Mouse (Mus musculus): ENCODE results near the gene Adgrf2. TPM values are rescaled to one million over a fixed set of nuclear protein-coding genes. Genes with fewer than 3 reads are reported as not detected.

Gene Adgrf2
- polyA plus RNA-seq (2012; rRNA removed), result 0.16 and 0.18 TPM in 2 replicates

DNA sequence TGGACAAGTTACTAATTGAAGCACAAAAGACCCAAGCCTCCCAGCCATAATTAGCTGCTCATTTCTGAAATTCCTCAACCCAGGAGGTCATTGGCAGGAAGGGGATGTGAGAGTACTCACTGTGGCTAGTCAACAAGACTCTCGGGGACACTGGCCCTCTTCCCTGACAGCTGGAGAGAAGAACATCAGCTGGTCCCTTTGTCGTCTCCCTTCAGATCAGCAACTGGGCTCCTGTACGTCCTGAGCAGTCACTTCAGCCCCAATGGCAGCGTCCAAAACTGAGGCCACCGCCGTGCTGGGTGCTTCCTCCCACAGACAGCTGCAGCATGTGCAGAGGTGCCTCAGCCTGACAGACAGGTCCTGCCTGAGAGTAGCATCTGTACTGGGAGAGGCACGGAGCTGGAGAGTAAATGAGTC, at the start of gene Adgrf2:
TSS of gene Adgrf2 (minus strand) at position 379 of the 417 bp plus-strand sequence.
- no peak for DNase-seq (ENCODE audit: low spot score)

DNA sequence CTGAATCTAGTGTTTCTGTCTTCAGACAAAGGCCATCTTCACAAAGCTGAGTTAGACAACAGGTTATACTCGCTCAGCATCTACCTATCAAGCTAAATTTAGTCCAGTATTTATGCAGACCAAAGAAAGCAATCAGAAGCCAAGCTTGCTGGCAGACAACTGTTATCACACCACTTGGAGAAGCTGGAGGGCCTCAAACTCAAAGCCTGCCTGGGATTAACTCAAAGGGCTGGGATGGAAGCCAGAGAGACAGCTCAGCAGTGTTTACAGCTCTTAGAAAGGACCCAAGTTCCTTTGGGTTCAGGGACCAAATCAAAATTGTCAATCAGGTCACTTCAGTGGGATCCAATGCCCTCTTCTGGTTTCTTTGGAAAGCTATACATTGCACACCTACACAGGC, 48.8 kb upstream of the Adgrf2 start:
- no peak for DNase-seq (ENCODE audit: low spot score)

DNA sequence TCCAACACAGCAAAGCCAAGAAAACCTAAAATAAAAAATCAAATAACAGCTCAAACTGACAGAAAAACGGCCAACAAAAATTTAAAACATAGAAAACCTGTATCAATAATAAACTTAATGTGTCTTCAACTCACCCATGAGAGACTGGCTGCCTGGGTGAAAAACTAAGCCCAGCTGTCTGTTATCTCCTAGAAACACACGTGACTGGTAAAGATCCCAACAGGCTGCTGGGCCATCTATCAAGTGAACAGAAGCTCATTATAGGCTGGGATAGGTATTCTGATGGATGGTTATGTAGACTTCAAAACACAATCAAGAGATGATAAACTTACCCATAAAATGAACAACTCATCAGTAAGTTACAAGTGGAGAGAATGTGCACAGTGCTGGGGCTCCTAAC, 47.7 kb upstream of the Adgrf2 start:
- DNase-seq (ENCODE audit: low spot score), result no peak

DNA sequence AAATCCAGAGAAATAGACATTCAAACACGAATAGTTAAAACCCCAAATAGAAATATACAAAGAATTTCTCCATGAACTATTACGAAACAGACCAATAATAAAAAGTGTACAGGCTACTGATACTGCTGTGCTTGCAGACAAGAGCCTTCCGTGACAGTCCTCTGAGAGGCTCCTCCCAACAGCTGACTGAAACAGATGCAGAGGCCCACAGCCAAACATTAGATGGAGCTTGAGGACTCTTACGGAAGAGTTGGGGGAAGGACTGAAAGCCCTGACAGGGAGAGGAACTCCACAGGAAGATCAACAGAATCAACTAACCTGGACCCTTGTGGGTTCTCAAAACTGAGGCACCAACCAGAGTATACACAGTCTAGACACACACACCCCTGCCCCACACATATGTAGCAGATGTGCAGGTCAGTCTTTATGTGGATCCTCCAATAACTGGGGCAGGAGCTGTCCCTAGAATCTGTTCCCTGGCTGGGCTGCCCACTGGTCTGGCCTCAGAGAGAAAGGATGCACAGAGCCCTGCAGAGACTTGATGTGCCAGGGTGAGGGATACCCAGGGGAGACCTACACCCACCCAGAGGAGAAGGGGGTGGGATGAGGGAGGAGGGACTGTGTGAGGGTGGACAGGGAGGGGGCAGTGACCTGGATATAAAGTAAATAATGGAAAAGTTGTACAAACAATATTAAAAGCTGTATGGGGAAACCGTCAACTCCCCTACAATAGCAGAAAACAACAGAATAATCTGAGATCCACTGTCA, 46.9 kb upstream of the Adgrf2 start:
- DNase-seq (ENCODE audit: low spot score), result no peak

DNA sequence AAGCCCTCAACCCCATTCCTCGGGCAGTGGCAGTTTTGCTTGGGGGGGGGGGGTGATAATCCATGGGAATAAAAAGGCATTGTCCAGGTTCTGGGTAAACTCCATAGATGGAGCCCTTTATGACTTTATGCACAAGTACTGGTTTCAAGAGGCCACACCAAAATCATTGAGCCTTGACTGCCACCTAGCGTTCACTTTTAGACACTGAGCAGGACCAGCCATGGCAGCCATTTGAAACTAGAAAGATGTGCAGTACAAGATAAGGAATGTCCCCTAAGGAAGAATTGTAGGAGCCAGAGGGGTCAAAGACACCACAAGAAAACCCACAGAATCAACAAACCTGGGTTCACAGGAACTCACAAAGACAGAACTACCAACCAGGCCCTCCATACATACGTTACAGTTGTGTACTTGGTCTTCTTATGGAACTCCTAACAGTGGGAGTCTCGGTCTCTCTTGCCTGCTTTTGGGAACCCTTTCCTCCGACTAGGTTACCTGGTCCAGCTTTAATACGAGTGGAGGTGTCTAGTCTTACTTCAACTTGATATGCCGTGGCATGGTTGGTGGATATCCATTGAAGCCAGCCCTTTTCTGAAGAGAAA, 40.3 kb upstream of the Adgrf2 start:
- no peak for DNase-seq (ENCODE audit: low spot score)

DNA sequence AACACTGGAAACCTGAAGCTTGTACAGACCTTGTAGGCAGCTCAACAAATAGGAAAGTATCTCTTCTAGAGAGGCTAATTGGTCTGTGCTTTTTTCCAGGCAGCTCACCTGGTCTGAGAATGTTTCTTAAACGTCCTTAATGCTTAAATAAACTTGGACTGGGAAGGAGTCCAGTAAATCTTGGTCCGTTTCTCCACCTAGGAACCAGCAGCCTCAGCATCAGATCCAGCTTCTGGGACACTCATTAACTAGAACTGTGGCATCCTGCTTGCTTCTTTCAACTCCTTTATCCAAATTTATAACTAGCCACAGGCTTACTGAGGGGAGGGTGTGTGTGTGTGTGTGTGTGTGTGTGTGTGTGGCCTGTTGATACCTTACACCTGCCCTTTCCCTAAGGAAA, 11.8 kb upstream of the Adgrf2 start:
- no peak for DNase-seq (ENCODE audit: low spot score)

DNA sequence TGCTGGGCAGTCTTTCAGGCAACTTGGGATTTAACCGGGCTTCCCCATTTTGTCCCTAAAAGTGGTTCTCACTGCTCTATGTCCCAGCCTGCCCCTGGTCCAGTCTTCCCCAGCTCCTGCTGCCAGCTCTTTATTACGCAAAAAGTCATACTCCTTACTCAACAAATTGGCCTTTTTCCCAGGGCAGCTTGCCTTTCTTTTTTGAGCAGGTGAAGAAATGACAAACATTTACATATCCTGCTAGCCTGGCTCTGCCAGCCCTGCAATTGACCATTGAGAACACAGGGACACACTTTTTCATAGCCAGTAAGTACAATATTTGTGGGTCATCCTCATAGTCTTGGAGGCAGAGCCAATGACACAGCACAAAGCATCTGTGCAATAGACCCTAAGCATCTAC, 10.2 kb upstream of the Adgrf2 start:
- no peak for DNase-seq (ENCODE audit: low spot score)

DNA sequence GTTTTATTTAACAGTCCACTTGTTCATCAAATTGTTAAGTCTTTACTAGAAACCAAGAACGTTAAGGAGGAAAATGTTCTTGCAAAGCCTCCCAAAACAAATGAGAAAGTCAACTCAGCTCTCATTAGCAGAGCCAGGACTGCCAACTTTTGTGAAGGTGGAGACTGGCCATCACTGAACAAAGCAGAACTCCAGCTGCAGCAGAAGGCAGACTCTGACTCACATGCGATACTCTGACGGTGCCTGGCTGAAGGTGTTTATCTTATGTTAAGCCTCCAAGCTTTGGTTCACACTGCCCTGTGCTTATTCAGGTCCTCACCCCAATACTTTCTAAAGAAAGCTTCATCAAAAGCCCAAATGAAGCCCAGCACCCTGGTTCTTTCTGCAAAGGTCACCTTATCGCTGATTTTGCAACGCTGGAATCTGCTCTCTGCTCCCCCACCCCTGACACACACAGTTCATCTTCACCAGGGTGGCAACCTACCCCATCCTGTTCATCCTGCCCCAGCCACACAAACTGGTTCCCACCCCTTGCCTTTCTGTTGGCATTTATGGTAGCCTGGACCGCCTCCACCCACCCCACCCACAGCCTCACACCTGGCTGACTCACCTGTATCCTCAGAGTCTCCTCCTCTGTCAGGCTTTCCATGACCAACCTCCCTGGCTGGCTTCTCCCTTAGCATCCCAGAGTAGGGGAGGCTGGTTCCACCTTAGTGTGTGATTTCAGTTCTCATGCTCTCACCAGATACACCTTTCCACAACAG, 3.9 kb upstream of the Adgrf2 start:
- no peak for DNase-seq (ENCODE audit: low spot score)

DNA sequence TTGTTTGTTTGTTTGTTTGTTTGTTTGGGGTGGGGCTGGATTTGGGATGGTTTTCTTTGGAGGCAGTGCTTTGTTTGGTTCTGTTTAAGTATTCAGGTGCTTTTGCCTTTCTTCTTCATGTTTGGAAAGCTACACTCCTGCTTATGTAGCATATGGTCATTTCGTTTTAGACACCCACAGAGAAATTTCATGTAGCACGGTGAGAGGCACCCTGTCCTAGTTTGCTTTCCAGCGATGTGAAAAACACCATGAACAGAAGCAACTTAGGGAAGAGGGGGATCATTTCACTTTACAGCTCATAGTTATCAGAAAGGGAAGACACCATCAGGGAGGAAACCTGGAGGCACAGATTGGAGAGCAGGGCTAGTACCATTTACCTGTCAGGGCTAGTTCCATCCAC, 844 bp upstream of the Adgrf2 start:
- no peak for DNase-seq (ENCODE audit: low spot score)

DNA sequence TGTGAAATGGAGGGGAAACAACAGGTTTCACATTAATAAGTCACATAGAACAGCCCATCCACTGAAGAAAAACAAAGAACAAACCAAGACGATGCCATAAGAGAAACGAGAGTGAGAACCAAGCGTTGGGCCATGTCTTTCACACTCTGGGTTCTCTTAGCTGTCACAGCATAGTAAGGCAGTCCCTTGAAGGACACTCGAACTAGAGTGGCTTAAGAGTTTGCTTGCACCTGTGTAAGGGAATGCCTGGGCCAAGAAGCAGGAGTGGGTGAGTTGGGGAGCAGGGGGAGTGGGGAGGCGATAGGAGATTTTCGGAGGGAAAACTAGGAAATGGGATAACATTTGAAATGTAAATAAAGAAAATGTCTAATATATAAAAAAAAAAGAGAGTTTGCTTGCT, 3.2 kb downstream of the Adgrf2 start:
- no peak for DNase-seq (ENCODE audit: low spot score)

DNA sequence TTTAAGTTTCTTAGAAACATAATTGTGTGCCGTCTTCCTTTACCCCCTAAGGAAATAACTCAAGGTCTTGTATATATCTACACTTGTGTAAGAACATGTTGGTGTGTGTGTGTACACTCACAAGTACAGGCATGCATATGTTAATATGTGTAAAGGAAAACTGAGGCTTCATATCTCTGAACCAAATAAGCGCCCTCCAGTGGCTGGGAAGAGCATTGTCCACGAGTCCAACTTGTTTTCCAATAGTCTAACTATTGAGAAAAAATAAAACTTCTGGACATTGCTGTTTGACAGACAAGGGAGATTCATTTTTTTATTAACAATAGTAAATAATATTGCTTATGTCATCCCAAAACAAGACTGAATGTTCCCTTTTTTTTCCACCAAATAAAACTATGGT, 24.8 kb downstream of the Adgrf2 start:
- no peak for DNase-seq (ENCODE audit: low spot score)

DNA sequence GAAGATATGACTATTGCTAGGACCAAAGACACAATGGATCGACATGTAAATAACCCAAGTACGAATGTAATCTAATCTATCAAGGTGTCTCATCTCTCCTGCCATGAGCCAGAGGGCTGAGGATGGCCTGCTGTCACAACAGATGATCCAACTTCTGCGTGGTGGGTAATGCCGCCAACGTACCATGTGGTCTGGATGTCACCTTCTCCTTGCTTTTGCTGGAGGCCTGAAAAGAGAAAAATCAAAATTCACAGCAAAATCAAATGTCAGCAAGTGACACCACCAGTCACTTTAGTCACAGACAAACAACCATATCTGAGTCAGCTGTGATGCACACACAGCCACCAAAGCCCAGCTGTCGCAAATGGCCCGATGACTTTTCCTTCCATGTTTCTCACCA, 27.0 kb downstream of the Adgrf2 start:
- no peak for DNase-seq (ENCODE audit: low spot score)

DNA sequence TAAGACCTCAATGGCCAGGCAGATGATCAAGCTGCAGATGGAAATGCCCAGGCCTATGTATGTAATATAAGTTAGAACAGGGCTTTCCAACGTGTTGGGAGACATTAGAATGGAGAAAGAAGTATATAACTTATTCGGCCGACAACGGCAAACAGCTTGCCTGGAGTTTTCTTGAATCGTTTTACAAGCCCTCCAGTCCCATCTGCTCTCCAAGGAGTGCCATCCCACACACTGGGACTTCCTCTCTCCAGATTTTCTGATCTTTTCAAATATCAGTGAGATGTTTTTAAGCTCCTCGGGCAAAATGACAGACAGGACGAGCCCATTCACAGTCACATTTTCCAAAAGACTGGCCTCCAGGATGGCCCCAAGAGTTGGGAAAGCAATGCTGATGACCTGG, 31.3 kb downstream of the Adgrf2 start:
- no peak for DNase-seq (ENCODE audit: low spot score)

DNA sequence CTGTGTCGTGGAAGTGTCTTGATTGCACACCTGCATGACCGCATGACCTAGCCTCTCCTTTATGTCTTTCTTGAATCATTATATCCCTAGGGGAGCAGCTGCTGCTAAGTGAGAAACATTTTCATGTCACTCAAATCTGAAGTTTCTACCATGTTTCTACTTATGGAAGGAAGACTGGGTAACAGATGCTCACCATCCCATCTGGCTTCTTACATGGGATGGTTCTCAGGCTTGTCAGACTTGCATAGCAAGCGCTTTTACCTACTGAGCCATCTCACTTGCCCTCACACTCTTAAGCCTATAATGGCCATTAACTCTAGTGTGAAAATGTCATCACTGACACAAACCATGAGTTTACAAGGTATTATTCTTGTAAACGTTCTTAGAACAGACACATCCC, 36.4 kb downstream of the Adgrf2 start:
- DNase-seq (ENCODE audit: low spot score), result no peak

DNA sequence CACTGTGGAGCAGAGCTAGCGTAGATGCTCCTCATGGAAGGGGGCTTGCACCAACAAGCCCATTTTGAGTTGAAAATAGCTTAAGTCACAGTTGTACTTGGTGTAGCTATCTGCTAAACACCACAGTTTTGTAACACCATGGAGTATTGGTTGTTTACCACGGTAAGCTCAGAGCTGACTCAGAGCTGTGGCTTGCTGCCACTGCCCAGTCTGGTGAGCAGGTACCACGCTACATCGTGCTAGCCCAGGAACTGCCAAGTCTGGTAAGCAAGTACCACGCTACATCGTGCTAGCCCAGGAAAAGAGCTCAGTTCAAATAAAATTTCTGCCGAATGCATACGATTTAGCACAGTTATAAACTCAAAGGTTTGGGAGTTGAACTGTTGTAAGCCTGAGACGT, 39.8 kb downstream of the Adgrf2 start:
- no peak for DNase-seq (ENCODE audit: low spot score)

DNA sequence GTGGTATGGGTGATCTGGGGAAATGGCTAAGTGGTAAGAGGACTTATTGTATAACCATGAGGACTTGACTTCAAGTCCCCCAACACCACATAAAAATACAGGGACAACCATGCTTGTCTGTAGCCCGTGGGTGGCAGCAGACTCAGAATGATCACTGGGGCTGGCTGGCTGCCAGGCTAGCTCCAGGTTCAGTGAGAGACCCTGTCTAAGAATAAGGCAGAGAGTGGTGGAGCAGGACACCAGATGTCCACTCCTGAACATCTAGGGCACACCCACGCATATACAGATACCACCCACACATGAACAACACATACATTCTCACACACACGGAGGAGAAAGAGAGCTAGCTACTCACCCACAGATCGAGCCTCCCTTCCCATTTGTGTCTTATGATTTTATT, 47.2 kb downstream of the Adgrf2 start:
- DNase-seq (ENCODE audit: low spot score), result no peak

DNA sequence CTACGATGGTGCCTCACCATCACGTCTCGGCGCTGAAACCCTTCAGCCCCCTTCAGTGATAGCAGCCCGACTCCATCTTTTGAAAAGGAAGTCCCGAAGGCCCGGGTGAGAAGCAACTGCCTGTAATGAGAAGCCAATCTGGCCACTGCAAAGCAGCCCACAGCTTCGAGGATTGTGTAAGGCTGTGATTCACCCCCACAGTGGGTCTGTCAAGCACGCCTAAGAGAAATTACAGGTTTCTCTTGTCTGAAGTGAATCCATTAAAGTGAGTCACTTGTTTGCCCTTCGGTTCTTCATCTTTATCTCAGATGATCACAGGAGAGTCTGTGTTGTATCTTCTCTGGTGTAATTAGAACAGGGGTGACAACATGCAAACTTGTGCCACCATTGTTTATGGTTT, 49.8 kb downstream of the Adgrf2 start, which contains the start of gene Adgrf4:
TSS of gene Adgrf4 (minus strand) at position 149 of the 400 bp plus-strand sequence.
- DNase-seq (ENCODE audit: low spot score), result no peak

DNA sequence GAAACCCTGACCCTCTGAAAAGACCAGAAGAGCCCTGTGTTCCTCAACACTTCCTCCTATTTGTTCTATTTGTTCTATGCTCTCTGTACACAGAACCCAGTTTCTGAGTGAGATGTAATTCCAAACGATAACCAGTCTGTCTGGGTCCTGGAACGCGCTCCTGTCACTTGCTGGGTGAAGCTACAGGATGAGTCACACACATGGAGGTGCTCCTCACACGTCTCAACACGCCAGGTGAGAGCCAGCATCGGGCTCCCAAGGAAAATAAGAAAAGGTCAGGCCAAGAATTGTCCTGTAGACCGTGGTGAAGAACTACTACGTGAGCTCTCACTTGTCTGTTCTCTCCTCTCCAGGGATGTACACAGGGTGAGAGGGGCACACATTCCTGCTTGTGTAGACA, 51.4 kb downstream of the Adgrf2 start:
- no peak for DNase-seq (ENCODE audit: low spot score)

Other genes with a start within 250 kb of the Adgrf2 start
- 0.04 TPM in 1 of 2 replicates, not detected in the other for gene Opn5, start 130.8 kb downstream of the Adgrf2 start, polyA plus RNA-seq (2012; rRNA removed)
- 2.2 and 2.8 TPM in 2 replicates for gene Adgrf4, start 49.9 kb downstream of the Adgrf2 start, polyA plus RNA-seq (2012; rRNA removed)
- gene Cd2ap, start 134.5 kb upstream of the Adgrf2 start, polyA plus RNA-seq (2012; rRNA removed), result 47.0 and 52.4 TPM in 2 replicates